Mouse (Mus musculus): ENCODE results near the gene Myom3.

Myom3 gene

DNA sequence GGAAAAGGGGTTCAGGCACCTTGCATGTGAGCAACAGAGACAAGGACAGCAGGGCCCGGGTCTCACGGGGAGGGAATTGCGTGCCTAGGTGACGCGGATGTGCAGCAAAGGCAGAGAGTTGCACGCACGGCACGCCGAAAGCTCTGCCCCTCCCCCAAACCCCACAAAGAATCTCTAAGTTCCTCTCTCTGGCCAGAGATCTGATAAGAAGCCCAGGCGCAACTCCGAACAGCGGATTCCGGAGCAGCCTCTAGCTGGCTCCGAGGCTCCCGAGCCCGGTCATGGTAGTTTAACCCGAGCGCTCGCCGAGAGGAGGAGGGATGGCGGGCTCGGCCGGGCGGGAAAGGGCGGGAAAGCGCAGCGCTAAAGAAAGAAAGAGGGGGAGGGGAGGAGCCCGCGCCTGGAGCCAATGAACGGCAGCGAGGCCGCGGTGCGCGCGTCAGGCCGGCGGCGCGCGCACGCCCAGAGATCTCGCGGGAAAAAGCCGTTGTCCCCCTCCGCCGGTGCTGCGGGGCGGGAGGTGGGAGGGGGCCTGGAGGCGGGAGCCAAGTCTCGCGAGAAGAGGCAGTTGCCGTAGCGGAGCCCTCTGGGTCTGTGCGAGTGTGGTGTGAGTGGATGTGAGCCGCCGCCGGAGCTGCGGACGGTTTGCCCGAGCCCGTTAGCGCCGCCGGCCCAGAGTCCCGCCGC lies 96.2 kb downstream of the Myom3 start, which contains the start of gene Srsf10:
Srsf10 (plus strand) TSS at position 212 of the 687 bp plus-strand sequence.
- peak; percentile 88 to 92 for DNase-seq (ENCODE audit: low spot score in 2 of 2)

DNA sequence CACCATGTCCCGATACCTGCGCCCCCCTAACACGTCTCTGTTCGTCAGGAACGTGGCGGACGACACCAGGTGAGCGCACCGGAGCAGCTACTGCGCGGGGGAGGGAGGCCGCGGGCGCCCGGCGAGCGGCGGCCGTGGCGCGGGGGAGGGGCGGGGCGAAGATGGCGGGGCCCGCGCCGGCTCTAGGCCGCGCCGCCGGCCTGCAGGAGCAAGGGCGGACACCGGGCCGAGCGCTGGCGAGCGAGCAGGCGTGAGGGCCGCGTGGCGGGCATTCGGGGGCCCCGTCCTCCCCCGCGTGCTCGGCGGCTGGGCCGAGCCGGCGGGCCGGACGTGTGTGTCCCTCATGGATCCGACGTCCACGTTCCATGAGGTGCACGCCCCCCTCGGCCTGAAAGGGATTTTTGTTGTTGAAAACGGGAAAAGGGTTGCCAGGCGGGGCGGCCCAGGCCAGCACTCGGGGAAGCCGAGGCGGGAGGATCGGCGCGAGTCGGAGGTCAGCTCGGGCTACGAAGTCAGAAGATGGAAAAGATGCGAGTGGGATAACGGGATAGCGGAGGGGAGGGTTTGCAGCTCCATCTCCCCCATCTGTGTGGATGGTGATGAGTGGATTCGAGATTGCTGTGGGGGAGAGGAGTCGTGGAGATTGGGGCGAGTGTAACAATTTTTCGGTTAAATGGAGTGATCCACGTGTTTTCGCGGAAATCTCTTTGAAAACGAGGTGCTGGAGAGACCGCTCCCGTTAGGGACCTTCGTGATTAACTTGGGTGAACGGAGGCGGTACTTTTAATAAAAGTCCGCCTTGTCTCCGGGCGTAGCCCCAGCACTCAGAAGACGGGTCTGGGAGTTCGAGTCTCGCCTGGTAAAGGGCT lies 96.9 kb downstream of the Myom3 start:
- peak in 1 of 2 experiments; percentile 39 for DNase-seq (ENCODE audit: low spot score in 2 of 2)

DNA sequence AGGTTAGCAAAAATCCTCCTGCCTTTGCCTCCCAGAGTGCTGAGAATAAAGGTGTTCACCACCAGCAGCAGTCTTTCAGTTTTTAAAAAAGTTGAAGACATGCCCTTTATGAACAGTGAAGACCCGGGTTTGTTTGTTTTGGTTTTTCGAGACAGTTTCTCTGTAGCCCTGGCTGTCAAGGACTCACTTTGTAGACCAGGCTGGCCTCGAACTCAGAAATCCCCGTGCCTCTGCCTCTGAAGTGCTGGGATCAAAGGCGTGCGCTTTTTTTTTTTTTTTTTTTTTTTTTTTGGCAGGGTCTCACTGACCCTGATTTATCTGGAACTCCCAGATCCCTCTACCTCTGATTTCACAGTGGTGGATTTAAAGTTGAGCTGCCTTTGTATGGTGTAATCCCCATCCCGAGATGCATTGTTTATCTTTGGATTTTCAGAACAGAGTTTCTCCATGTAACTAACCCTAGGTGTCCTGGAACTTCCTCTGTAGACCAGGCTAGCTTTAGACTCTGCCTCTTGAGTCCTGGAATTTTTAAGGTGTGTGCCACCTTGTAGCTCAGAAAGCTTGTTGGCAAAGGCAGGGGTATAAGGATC lies 98.2 kb downstream of the Myom3 start:
- no peak for DNase-seq (ENCODE audit: low spot score in 2 of 2)

All from spleen, postnatal 14 days (tissue).